Mouse (Mus musculus): ENCODE results near the gene Btbd35f9.
"Not testable (repeated sequence)": the region's sequence is repeated elsewhere in the genome, so short reads cannot be mapped to it uniquely, and the experiment has no call there.

Gene Btbd35f9

GRCm38 (mm10) chrX:34161399-34161798, at the start of gene Btbd35f9:
Btbd35f9 (minus strand) TSS chrX:34161499.
- not testable (repeated sequence) for DNase-seq

Measured in right cerebral cortex, postnatal 25 days (tissue).